Mouse (Mus musculus) cerebellum, adult 2 months (tissue): Measurements from ENCODE around the gene Zfp790.
"Not testable (repeated sequence)": the region's sequence is repeated elsewhere in the genome, so short reads cannot be mapped to it uniquely, and the experiment has no call there.

Experiments used
- CTCF ChIP-seq: fragments of 200-500 bp; IDR thresholded peaks from 2 replicates; pipeline ENCODE4 v1.5.1; 2011; ENCODE audit warnings: low read depth, mild to moderate bottlenecking, control low read depth, low read length, moderate library complexity, borderline replicate concordance; ENCODE audit not compliant: insufficient read depth
- POLR2A ChIP-seq: fragments of 200-500 bp; IDR thresholded peaks from 2 replicates; pipeline ENCODE4 v1.6.1; 2011; ENCODE audit warnings: low read length, control low read depth, borderline replicate concordance; ENCODE audit not compliant: insufficient read depth

- TF ChIP-seq POLR2A, CTCF: not testable (repeated sequence)
Observed at GRCm38 (mm10) chr7:29877561-29877960, 61.6 kb downstream of the Zfp790 start.
